Mouse (Mus musculus) left cerebral cortex, adult 11 months (tissue): ENCODE measurements around the gene Col4a2.
"Not testable (repeated sequence)": the region's sequence is repeated elsewhere in the genome, so short reads cannot be mapped to it uniquely, and the experiment has no call there.

ENCODE experiments used
- DNase-seq: peaks from one replicate; pipeline ENCODE4 v3.0.0; 2022; ENCODE audit warnings: low spot score

Gene Col4a2

GRCm38 (mm10) chr8:11461847-11462246 lies 149.2 kb downstream of the Col4a2 start:
- no peak for DNase-seq

GRCm38 (mm10) chr8:11462641-11463040 lies 150.0 kb downstream of the Col4a2 start:
- DNase-seq: no peak

- no peak for DNase-seq
Measured at GRCm38 (mm10) chr8:11463541-11463888, 150.9 kb downstream of the Col4a2 start.

GRCm38 (mm10) chr8:11463889-11464706 lies 151.5 kb downstream of the Col4a2 start:
- DNase-seq: no peak

- DNase-seq: no peak
Measured at GRCm38 (mm10) chr8:11464707-11464964, 152.0 kb downstream of the Col4a2 start.

- DNase-seq: no peak
Measured at GRCm38 (mm10) chr8:11465619-11466018, 153.0 kb downstream of the Col4a2 start.

- not testable (repeated sequence) for DNase-seq
Measured at GRCm38 (mm10) chr8:11466528-11466927, 153.9 kb downstream of the Col4a2 start.

GRCm38 (mm10) chr8:11469095-11469494 lies 156.5 kb downstream of the Col4a2 start:
- DNase-seq: no peak

GRCm38 (mm10) chr8:11470694-11471093 lies 158.1 kb downstream of the Col4a2 start:
- no peak for DNase-seq

GRCm38 (mm10) chr8:11471309-11471708 lies 158.7 kb downstream of the Col4a2 start:
- no peak for DNase-seq

- no peak for DNase-seq
Measured at GRCm38 (mm10) chr8:11473072-11473471, 160.5 kb downstream of the Col4a2 start.

GRCm38 (mm10) chr8:11475397-11475796 lies 162.8 kb downstream of the Col4a2 start:
- DNase-seq: no peak

GRCm38 (mm10) chr8:11475876-11476275 lies 163.3 kb downstream of the Col4a2 start:
- no peak for DNase-seq

GRCm38 (mm10) chr8:11476338-11477177 lies 164.0 kb downstream of the Col4a2 start:
- DNase-seq: no peak

- DNase-seq: no peak
Measured at GRCm38 (mm10) chr8:11477178-11477553, 164.6 kb downstream of the Col4a2 start.

GRCm38 (mm10) chr8:11477811-11478761 lies 165.5 kb downstream of the Col4a2 start, which contains the start of gene Rab20:
TSS of gene Rab20 (minus strand) at chr8:11478710.
- DNase-seq: no peak

- DNase-seq: no peak
Measured at GRCm38 (mm10) chr8:11478807-11479527, 166.4 kb downstream of the Col4a2 start.

- DNase-seq: no peak
Measured at GRCm38 (mm10) chr8:11479591-11479990, 167.0 kb downstream of the Col4a2 start.

- DNase-seq: no peak
Measured at GRCm38 (mm10) chr8:11481876-11482275, 169.3 kb downstream of the Col4a2 start.

GRCm38 (mm10) chr8:11482537-11482936 lies 169.9 kb downstream of the Col4a2 start:
- no peak for DNase-seq

GRCm38 (mm10) chr8:11486142-11486541 lies 173.5 kb downstream of the Col4a2 start:
- no peak for DNase-seq

- no peak for DNase-seq
Measured at GRCm38 (mm10) chr8:11487229-11487628, 174.6 kb downstream of the Col4a2 start.
